ENCODE assay signal across 40 mouse cellular contexts in the genomic region with DNA sequence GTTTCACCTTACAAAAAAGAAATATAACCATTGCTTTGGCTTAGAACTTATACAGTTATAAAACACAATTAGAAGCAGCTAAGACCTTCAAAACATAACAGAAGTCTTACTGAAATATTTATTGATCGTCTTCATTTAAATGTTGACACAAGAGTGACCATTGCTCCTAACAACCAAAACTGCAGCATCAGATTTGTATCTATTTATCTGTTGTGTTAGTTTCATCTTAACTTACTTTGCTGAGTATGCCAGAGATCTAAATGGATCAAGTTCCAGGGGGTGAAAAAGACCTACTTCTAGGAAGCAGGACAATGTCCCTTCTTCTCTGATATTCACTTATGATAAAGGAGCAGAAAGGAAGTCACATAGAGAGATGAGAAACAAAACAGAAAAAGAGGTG. TPM values are rescaled to one million over a fixed set of nuclear protein-coding genes. Genes with fewer than 3 reads are reported as not detected.
"Had no signal": no experiment of that assay in that cellular context is flagged by ENCODE, and none has a peak within 500 bp of the region (broad histone marks: within the 10 kb centered on the region; RNA-seq: fewer than 3 reads in every experiment).

No protein-coding gene starts in this region.

- DNase-seq: left cerebral cortex, postnatal 4 days; liver, embryonic 13.5 days; lung, adult 18-20 months; lung, adult 2 months; lung, embryonic 14.5 days; lung, postnatal 10 days; lung, postnatal 14 days; lung, postnatal 36 days; lung, postnatal 4 days; midbrain, embryonic 14.5 days had no signal

- H3K4me3 ChIP-seq: left cerebral cortex, adult 2 months; limb, embryonic 10.5 days; limb, embryonic 12.5 days; limb, embryonic 13.5 days; limb, embryonic 15.5 days; liver, embryonic 13.5 days; liver, embryonic 15.5 days; lung, embryonic 15.5 days; megakaryocyte, embryonic 14.5 days; midbrain, embryonic 10.5 days; midbrain, embryonic 12.5 days; midbrain, embryonic 13.5 days; midbrain, embryonic 15.5 days; myocyte; neural tube, embryonic 12.5 days had no signal

- H3K4me2 ChIP-seq: limb, embryonic 12.5 days; limb, embryonic 13.5 days; limb, embryonic 15.5 days; liver, embryonic 11.5 days; liver, embryonic 13.5 days; liver, embryonic 15.5 days; lung, embryonic 14.5 days; lung, embryonic 15.5 days; midbrain, embryonic 11.5 days; midbrain, embryonic 12.5 days; midbrain, embryonic 13.5 days; midbrain, embryonic 15.5 days; neural tube, embryonic 12.5 days had no signal

- H3K36me3 ChIP-seq: limb, embryonic 10.5 days; limb, embryonic 12.5 days; limb, embryonic 13.5 days; limb, embryonic 15.5 days; liver, embryonic 13.5 days; liver, embryonic 15.5 days; lung, embryonic 15.5 days; midbrain, embryonic 10.5 days; midbrain, embryonic 12.5 days; midbrain, embryonic 13.5 days; midbrain, embryonic 15.5 days; neural tube, embryonic 12.5 days had no signal

- H3K9me3 ChIP-seq: limb, embryonic 10.5 days; limb, embryonic 12.5 days; limb, embryonic 13.5 days; limb, embryonic 15.5 days; liver, embryonic 13.5 days; liver, embryonic 15.5 days; lung, embryonic 15.5 days; megakaryocyte, embryonic 14.5 days; midbrain, embryonic 10.5 days; midbrain, embryonic 12.5 days; midbrain, embryonic 13.5 days; midbrain, embryonic 15.5 days; neural tube, embryonic 12.5 days had no signal

- H3K9ac ChIP-seq: limb, embryonic 12.5 days; limb, embryonic 13.5 days; limb, embryonic 15.5 days; liver, embryonic 13.5 days; liver, embryonic 14.5 days; liver, embryonic 15.5 days; lung, embryonic 14.5 days; lung, embryonic 15.5 days; midbrain, embryonic 12.5 days; midbrain, embryonic 13.5 days; midbrain, embryonic 15.5 days; neural tube, embryonic 12.5 days had no signal

- H3K27me3 ChIP-seq: limb, embryonic 12.5 days; limb, embryonic 13.5 days; limb, embryonic 15.5 days; liver, embryonic 13.5 days; liver, embryonic 15.5 days; lung, embryonic 15.5 days; megakaryocyte, embryonic 14.5 days; midbrain, embryonic 12.5 days; midbrain, embryonic 13.5 days; midbrain, embryonic 15.5 days; neural tube, embryonic 12.5 days had no signal

- H3K4me1 ChIP-seq: limb, embryonic 10.5 days; limb, embryonic 12.5 days; limb, embryonic 13.5 days; limb, embryonic 15.5 days; lung, embryonic 15.5 days; megakaryocyte, embryonic 14.5 days; midbrain, embryonic 10.5 days; midbrain, embryonic 12.5 days; midbrain, embryonic 13.5 days; midbrain, embryonic 15.5 days; neural tube, embryonic 12.5 days had no signal

- H3K27ac ChIP-seq: left cerebral cortex, adult 2 months; limb, embryonic 10.5 days; limb, embryonic 12.5 days; limb, embryonic 13.5 days; limb, embryonic 15.5 days; liver, embryonic 13.5 days; liver, embryonic 14.5 days; liver, embryonic 15.5 days; lung, embryonic 15.5 days; macrophage; midbrain, embryonic 10.5 days; midbrain, embryonic 12.5 days; midbrain, embryonic 13.5 days; midbrain, embryonic 15.5 days; neural tube, embryonic 12.5 days had no signal

- ATAC-seq: lung, postnatal 0 days; midbrain, embryonic 13.5 days; midbrain, embryonic 15.5 days; midbrain, embryonic 16.5 days had no signal

RNA-seq across cellular contexts. Expression of gene Baat, which starts 2.8 kb away (rescaled TPM):
- total RNA-seq: megakaryocyte progenitor cell, adult 5-6 weeks; megakaryocyte, adult 5-6 weeks; megakaryocyte-erythroid progenitor cell, adult 5-6 weeks; midbrain, postnatal 0 days; monocyte, adult 5-6 weeks had no signal
- polyA plus RNA-seq: limb, embryonic 12.5 days; limb, embryonic 15.5 days; lung, adult 2 months; lung, embryonic 14.5 days; lung, embryonic 15.5 days; lung, embryonic 16.5 days; lung, postnatal 0 days; macrophage; midbrain, embryonic 13.5 days; midbrain, embryonic 15.5 days; midbrain, postnatal 0 days; myocyte had no signal

RNA-seq across cellular contexts. Expression of gene Acnat1, which starts 29.9 kb away (rescaled TPM):
- total RNA-seq: left cerebral cortex, adult 2 months; left cerebral cortex, adult 8-10 months; left cerebral cortex, postnatal 36 days; megakaryocyte progenitor cell, adult 5-6 weeks; monocyte, adult 5-6 weeks had no signal
- polyA plus RNA-seq: limb, embryonic 10.5 days; limb, embryonic 11.5 days; limb, embryonic 12.5 days; limb, embryonic 15.5 days; liver, embryonic 11.5 days; lung, adult 2 months; lung, embryonic 15.5 days; macrophage; midbrain, embryonic 10.5 days; midbrain, embryonic 11.5 days; midbrain, embryonic 12.5 days; midbrain, embryonic 13.5 days; midbrain, embryonic 14.5 days; midbrain, embryonic 15.5 days; midbrain, embryonic 16.5 days; midbrain, postnatal 0 days; myocyte; neural tube, embryonic 11.5 days; neural tube, embryonic 12.5 days had no signal

RNA-seq across cellular contexts. Expression of gene Aldob, which starts 45.8 kb away (rescaled TPM):
- total RNA-seq: megakaryocyte progenitor cell, adult 5-6 weeks; megakaryocyte, adult 5-6 weeks; megakaryocyte-erythroid progenitor cell, adult 5-6 weeks; monocyte, adult 5-6 weeks had no signal
- polyA plus RNA-seq: limb, embryonic 10.5 days; lung, embryonic 14.5 days; macrophage; midbrain, embryonic 10.5 days; midbrain, embryonic 11.5 days; midbrain, embryonic 12.5 days; midbrain, embryonic 14.5 days; myocyte; neural tube, embryonic 11.5 days; neural tube, embryonic 12.5 days had no signal
